Mouse (Mus musculus) brain, embryonic 14.5 days (tissue): ENCODE measurements around the gene Gjc1.

Source experiments
- CTCF ChIP-seq: fragments of 200-500 bp; IDR thresholded peaks from 2 replicates; pipeline ENCODE4 v1.5.1; 2012; ENCODE audit warnings: inconsistent platforms, mild to moderate bottlenecking, moderate library complexity, borderline replicate concordance; ENCODE audit not compliant: insufficient read depth, insufficient read length; ENCODE audit errors: extremely low read depth
- POLR2A ChIP-seq: fragments of 200-500 bp; IDR thresholded peaks from 2 replicates; pipeline ENCODE4 v1.6.1; 2012; ENCODE audit warnings: mild to moderate bottlenecking, inconsistent platforms, borderline replicate concordance; ENCODE audit not compliant: poor library complexity, insufficient read depth, insufficient read length, severe bottlenecking; ENCODE audit errors: extremely low read depth

GRCm38 (mm10) chr11:102769141-102769540, 50.4 kb downstream of the Gjc1 start:
- no peak for TF ChIP-seq CTCF
- TF ChIP-seq POLR2A, result no peak
